Mouse (Mus musculus): ENCODE measurements around the gene Fxyd3.

Fxyd3 gene

GRCm38 (mm10) chr7:31049846-31050281, 26.6 kb downstream of the Fxyd3 start:
- peak; percentile 62 to 71 for DNase-seq (ENCODE audit: low spot score in 2 of 2)

- DNase-seq (ENCODE audit: low spot score in 2 of 2) = peak; percentile 57 to 66
These were observed 27.2 kb downstream of the Fxyd3 start for GRCm38 (mm10) chr7:31049135-31049845.

- DNase-seq (ENCODE audit: low spot score in 2 of 2) = no peak
These were observed 34.0 kb downstream of the Fxyd3 start, which contains the start of gene Fxyd5 for GRCm38 (mm10) chr7:31042431-31042910. Gene Fxyd5 (minus strand): TSS chr7:31042481.

- no peak for DNase-seq (ENCODE audit: low spot score in 2 of 2)
These were observed 34.7 kb downstream of the Fxyd3 start for GRCm38 (mm10) chr7:31041662-31042315.

GRCm38 (mm10) chr7:31041023-31041407, 35.5 kb downstream of the Fxyd3 start:
- DNase-seq (ENCODE audit: low spot score in 2 of 2) = no peak

- no peak for DNase-seq (ENCODE audit: low spot score in 2 of 2)
These were observed 36.1 kb downstream of the Fxyd3 start for GRCm38 (mm10) chr7:31040281-31041022.

- DNase-seq (ENCODE audit: low spot score in 2 of 2) = no peak
These were observed 37.5 kb downstream of the Fxyd3 start for GRCm38 (mm10) chr7:31039011-31039410.

GRCm38 (mm10) chr7:31037675-31038074, 38.8 kb downstream of the Fxyd3 start:
- no peak for DNase-seq (ENCODE audit: low spot score in 2 of 2)

GRCm38 (mm10) chr7:31036917-31037316, 39.6 kb downstream of the Fxyd3 start:
- DNase-seq (ENCODE audit: low spot score in 2 of 2) = no peak

GRCm38 (mm10) chr7:31035291-31035690, 41.2 kb downstream of the Fxyd3 start:
- no peak for DNase-seq (ENCODE audit: low spot score in 2 of 2)

- DNase-seq (ENCODE audit: low spot score in 2 of 2) = no peak
These were observed 41.7 kb downstream of the Fxyd3 start for GRCm38 (mm10) chr7:31034789-31035188.

- DNase-seq (ENCODE audit: low spot score in 2 of 2) = no peak
These were observed 42.9 kb downstream of the Fxyd3 start for GRCm38 (mm10) chr7:31033409-31034165.

- DNase-seq (ENCODE audit: low spot score in 2 of 2) = no peak
These were observed 44.8 kb downstream of the Fxyd3 start for GRCm38 (mm10) chr7:31031731-31032130.

- no peak for DNase-seq (ENCODE audit: low spot score in 2 of 2)
These were observed 45.8 kb downstream of the Fxyd3 start for GRCm38 (mm10) chr7:31030717-31031116.

GRCm38 (mm10) chr7:31028609-31029008, 47.9 kb downstream of the Fxyd3 start:
- no peak for DNase-seq (ENCODE audit: low spot score in 2 of 2)
